Mouse (Mus musculus) testis, postnatal 14 days (tissue): ENCODE data around the gene Tec.

Source experiments
- DNase-seq: peaks from one replicate; pipeline ENCODE4 v3.0.0; 2021; ENCODE audit warnings: low spot score

Gene Tec

DNA sequence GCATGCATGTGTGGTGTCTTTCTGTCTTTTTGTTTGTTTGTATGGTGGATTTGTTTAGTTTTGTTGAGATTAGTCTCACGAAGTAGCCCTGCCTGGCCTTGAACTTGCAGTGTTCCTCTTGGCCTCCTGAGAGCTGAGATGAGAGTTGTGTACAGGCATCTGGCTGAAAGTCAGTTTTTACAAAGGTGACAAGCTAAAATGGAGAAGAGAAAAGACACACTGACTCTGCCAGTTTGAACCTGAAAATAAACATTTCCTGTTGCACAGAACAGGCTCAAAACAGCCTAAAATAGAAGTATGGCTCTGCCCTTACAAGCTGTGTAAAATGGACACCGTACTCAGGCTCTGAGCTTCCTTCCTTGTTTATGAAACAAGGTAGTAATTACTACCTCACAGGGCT, 14.9 kb downstream of the Tec start:
- DNase-seq = no peak

DNA sequence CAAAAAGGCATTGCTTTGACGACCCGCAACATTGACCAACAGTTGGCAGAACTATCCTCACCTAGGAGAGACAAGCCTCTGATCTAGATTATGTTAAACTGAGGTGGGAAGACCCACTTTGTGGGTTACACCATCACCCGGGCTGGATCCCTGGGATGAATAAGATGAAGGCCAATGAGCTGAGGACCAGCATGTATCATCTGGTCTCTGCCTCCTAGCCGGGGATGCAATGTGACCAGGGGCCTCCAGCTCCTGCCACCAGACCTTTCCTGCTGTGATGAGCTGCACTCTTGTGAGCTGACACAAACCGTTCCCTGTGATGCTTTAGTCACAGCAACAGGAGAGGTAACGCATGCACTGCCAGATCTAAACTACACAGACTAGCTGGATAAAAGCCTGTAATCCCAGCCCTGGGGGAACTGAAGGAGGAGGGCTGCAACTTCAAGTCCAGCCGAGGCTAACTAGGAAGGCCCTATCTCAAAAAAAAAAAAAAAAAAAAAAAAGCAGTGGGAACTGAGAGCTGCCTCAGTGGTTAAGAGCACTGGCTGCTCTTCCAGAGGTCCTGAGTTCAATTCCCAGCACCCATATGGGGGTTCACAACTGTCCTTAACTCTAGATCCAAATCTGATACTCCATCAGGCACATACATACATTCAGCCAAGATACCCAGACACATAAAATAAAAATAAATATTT, 15.8 kb downstream of the Tec start:
- no peak for DNase-seq

DNA sequence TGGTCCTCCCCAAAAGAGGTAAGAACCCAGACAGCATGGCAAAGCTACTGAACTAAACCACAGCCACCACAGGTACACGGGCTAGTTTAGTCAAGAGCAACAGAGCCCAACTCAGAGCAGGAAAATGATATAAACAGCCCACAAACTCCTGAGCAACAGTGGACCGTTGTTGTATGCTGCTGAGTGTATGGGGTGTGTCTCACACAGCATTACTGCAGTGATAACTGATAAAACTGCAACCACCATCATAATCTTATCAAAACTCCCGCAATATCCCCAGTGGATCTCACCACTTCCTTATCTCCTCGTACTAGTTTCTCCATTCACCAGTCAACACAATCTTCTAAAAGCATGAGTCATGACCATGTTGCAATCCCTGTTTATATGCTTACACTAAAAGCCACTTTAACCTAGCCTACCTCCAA, 16.6 kb downstream of the Tec start:
- no peak for DNase-seq

DNA sequence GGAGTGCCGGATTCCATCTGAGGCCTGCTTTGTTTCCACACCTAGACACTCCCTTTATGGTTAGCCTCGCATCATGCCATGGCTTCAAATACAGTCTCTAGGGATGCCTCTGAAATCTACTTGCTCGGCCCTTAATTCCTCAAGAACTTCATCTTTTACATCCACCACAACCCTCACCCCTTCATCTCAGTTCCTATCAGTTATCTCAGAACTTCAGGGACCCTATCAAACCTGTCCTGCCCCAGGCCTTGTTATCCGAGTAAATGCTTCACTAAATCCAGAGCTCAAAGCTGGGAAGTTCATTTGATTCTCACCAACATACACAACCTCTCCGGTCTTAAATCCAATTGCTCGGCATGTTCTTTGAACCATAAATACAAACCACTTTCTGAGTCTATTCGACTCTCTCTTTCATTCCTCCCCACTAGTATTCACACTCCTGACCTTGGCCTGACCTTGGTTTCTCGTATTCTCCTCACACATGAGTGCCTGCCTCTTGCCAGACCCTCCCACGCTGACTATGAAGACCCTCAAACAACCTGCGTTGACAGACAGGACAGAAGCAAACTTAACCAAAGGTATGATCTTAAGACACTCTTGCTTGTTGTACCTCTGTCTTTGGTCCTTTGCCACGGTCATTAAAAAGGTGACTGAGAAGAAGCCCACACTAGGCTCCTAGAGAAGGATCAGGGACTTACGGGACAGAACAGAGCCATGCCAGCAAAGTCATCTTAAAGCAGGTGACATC, 17.2 kb downstream of the Tec start:
- DNase-seq = no peak

DNA sequence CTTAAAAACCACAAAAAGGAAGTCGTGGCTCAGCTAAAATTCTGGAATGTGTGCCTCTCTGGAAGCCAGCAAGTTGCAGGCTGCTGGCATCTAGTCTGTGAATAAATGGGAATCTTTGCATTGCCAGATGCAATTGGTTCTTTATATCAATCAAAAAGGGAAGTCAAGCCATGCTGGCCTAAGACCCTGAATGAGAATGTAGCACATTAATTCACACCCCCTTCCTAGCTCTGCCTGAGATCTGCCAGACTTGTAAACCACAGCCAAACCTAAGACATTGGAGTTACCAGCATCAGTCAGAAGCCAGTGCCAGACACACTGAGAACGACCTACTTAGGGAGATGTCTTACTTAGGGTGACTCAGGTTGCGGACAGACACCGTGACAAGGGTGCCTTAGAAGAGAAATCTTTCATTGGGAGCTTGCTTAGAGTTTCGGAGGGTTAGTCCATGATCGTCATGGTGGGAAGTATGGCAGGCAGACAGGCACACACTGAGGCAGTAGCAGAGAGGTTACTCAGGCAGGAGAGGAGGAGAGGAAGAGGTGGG, 19.3 kb downstream of the Tec start:
- no peak for DNase-seq

DNA sequence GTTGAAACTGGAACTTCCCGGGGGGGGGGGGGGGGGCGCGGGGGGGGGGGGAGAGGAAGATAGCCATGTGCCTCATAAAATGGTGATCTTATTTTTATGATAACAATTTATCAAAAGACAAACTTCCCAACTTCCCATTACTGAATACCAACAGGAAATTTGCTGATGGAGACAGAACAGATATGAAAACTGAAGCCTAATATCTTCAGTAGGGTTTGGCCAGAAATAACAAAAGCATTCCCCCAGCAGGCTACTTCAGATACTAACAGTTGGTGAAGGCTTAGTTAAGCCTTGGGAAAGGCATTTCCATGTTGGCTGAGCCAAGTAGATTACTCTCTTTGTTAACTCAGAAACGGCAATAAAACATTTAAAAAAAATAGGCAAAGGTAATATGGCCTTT, 21.6 kb downstream of the Tec start:
- no peak for DNase-seq

DNA sequence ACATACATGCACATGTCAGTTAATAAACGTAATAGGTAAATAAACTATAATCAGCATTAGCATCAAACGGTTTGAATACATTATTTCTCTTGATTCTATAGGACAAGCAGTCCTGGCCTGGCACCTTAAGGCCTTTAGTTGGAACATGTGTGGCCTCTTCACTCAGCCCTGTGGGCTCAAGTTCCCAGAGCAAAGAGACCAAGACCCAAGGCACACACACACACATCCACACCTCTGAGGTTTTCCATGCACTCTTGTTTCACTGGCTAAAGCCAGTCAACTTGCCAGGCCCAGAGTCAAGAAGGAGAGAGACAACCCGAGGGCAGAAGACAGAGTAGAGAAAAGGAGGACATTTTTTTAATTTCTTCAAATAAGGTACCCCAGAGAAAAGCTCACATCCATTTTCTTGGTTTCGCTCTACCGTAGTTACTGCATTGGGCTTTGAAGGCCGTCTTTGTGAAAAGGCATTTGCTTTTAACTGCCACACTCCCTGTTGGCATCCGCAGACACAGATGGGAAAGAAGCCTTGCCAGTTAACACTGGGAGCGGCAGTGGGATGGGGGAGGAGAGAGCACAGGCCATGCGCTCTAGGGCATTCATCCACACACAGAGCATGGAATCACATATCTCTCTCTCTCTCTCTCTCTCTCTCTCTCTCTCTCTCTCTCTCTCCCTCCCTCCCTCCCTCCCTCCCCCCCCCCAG, 22.2 kb downstream of the Tec start:
- no peak for DNase-seq

DNA sequence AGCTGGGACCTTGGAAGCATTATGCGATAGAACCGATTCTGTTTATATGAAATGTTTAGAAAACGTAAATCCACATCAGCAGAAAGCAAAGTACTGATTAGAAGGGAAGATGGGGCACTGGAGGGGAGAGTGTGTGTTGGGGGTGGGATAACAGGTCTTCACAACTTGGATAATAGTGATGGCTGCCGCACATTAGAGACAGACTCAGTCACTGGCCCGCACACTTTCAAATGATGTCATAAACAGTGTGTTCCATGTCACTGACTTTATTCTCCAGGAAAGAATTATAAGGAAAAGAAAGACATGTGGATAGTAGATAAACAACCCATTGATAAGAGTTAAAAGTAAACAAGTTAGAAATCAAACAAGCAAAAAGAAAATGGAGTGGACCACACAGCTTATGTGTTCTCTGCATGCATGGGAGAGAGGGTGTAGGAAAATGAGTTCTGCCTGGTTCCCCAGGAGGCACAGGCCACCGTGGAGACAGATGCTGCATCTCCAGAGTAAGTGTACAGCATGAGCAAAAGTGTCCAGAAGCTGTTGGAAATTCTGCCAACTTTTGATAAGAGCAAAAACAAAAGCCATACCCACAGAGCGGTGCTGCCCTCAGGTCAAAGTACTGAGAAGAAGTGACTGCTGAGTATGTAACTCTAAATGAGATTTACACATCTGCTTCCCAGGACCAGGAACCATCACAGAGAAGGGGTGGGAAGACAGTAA, 23.3 kb downstream of the Tec start:
- no peak for DNase-seq

DNA sequence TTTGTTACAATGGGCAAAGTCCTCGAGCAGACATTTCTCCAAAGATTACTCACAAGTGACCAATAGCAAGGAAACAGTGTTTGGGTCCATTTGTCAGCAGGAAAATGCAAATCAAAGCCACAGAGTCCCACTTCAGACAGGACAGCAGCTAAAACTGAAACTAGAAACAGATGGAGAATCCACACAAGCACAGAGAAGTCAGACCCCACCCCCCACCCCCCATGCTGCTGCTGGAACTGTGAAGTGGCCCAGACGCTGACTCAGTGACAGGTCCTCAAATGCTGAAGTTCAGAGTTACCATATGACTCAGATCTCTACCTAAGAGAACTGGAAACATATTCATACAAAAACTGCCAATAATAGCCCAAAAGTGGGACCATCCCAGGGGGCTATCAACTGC, 24.0 kb downstream of the Tec start:
- DNase-seq = no peak

DNA sequence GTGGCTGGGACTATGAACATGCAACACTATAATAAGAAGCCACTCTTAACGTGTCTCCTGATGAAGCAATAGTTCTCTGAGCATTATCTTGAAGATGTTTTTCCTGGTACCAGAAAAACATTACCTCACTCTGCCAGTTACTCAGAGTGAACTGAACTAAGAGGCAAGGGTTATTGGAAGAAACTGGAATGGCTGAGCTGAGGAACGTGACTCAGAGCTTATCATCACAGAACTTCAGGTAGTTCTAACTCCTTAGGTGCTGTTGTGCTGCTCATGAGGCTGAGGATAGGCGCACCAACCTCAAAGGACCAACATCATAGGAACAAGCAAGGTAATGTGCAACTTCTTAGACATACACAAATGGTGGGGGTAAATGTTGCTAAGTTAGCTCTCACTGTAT, 28.6 kb downstream of the Tec start:
- no peak for DNase-seq

DNA sequence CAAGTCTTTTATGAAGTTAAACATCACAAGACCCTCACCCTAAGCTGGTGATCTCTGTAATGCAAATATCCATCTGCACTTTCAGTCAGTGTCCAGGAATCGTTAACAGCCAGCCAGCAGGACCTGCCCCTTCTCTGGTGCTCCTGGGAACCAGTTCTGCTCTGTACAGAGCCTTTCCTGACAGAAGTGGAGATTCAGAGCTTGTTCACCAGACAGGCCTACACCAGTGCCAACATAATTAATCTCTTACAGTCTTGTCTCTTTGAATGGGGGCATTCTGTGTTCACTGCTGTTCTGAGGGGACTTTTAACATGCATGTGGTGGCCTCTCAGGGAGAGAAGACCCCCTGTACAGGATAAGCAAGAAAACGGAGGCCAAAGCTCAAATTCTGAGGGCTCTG, 29.3 kb downstream of the Tec start:
- DNase-seq = no peak

DNA sequence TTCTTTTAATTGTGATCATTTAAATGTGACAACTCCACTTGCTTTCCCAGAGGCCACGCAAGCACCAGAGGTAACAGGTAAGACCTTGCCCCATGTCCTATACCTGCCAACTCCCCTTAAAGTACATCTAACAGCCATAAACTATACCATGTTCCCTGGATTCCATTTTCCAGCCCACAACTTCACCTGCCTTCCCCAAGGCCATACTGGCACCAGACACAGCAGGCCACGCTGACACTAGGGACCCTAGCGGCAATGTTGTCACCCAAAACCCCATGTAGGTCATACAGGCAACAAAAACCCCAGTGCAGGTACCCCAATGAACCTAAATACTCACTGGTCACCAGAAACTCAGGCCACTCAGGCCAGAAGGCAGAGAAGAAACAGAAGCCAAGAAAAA, 32.6 kb downstream of the Tec start:
- DNase-seq = no peak

DNA sequence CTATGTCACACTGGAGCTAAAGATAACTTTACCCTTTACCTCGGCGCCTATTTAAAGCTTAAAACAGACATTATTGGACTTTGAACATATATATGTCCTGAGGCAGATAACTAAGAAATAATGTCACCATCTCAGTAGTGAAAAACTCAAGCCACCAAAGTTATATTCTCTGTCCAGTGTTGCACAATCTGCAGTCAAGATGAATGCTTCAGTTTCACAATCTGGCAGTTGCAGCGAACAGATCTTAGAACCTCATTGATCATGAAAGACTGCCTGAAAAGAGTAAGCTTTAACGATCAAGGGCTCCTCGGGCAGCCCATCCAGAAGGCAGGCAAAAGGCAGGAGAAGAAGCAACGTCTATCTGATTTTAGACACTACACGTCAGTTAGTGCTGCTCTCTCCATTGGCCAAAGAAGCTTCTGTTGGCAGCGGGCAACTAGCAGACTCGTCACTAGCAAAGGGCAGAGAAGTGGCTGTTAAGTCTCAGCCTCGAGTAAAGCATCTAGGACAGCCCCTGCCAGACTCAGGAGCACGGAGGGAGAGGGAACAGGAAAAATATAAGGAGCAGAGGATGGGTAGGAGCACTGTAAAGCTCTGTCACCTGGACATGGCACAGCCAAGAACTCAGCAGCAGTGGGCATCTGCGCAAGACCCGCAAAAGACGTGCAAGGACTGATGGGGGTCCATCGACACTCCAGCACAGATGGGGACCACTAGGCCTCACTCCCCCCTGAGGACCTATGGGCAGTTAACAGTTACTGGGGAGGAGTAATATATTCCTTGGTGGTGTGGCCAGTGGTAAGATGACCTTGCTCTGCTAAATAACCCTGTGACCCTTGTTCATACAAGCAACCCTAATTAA, 35.1 kb downstream of the Tec start:
- no peak for DNase-seq

DNA sequence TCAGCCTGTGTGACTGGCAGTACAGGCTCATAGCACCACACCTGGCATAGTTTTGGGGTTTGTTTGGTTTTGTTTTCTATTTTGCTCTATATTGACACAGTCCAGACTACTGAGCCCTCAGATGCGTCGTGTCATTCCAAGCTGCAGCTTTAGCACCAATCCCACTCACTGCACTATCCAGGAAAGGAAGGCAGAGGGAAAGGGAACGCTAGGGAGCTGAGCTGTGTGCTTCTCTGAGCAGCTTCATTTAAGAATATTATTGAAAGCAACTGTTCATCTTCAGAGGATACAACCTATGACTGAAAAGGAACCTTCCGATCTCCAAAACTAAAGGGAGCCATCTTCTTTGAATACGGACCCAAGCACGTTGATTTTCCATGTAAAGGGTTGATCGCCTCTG, 36.1 kb downstream of the Tec start:
- DNase-seq = no peak

DNA sequence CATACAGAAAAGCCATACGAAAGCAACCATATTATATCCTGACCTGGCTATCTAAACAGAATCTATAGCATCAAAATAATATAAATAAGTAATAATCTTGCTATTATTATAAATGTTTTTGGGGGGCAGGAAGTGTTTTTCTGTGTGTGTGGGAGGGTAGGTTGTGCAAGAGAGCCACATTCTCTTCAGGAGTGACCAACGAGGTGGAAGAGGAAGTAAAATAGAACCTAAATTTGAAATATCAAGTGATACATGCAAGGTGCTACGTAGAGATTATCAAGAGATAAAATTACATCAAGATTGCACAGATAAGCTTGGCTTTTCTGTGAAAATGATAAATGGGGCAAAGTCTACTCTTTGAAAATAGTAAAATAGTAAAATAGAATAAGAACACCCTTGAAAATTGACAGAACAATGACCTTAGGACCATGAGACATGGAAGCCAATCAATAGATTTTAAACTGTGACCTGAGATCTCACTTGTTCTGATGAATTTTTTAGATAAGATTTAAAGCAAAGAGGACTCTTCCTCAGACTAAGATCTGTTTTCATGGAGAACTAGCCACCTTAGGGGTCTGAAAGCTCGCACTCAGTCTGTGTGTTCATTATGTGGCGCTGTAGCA, 37.2 kb downstream of the Tec start:
- DNase-seq = no peak

DNA sequence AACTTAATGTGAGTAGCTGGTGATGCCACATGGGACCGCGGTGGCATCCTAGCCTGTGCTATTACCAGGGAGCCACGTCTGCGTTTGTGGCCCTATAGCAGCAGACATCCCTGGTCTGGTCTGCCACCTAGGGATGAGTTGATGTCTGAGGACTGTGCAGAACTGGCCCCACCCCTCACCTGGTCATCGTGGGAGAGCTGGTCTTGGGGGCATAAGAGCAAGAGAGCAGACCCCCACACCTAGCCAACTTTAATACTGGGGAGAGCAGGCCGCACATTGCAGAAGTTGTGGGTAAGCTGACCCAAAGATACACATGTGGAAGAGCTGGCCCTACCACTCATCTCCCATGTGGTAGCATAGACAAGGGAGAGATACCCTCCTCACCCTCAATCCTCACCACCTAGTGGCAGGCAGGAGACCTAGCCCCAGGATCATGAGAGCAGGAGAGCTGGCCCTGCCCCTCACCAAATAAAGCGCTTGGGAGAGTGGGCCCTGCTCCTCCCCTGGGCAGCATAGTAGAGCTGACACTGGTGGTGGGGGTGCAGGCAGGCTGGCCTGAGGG, 38.7 kb downstream of the Tec start:
- DNase-seq = no peak

DNA sequence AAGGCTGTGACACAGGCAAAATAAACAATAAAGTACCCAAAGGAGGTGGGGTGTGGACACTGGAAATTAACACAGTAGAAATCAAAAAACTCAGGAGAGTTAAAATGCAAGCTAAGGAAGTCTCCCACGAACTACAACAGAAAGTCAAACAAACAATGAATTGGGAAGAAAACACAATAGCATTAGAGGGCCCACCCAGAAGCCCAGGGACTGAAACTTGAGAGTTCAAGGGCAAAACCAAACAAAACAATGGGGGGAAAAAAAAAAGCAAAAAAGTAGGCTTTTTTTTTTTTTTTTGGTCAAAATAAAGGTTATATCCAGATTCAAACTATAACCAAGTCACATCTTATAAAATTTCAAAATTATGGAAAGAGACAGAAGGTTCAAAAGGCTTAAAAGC, 39.9 kb downstream of the Tec start:
- no peak for DNase-seq

DNA sequence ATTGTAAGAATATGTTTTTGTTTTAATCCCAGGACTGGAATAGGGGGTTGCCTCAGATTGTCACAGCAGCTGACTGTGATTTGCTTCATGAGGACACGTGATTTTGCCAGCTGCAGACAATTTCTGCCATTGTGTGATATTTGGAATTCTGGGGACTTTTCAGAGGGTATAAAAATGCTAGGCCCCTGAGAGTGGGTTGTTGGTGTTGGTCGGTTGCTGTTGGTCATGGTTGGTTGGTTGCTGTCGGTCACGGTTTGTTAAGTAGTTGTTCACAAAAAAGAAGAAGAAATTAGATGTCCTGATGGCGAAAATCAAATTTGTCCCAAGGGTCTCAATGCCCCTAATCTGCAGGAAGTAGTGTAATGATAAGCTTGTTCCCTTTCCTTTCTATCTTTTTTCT, 40.8 kb downstream of the Tec start:
- no peak for DNase-seq

DNA sequence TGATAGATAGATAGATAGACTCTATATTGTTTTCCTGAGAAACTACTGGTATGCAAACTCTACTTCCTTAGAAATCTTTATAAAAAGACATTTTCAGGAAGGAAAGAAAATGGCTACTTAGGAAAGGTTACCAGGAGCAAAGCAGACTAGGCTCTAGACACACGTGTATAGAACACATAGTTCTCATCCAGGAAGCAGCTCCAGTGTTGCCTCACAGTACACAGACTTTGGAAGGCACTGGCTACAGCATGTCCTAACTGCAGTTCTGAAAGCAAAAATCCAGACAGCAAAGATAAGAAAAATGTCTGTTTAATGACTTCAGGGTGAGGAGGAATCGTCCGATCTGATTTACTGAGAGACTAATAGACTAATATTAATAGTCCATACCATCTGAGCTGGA, 41.8 kb downstream of the Tec start:
- no peak for DNase-seq

DNA sequence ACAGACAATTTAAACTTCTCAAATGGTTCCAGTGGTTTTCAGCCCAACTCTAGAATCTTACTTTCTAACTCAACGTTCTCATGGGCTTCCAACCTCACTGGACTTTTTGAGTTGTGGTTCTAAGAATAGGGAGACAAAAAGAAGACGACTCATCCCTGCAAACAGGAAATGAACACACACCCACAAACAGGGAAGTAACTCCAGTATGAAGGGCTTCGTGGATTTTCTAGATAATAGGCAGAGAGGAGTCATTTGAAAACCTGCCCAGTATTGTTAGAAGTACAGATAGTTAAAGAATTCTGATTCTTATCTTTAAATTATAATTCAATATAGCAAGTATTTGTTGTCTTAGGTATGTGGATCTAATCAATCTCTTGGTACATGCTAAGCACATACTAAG, 47.6 kb downstream of the Tec start:
- no peak for DNase-seq
